Mouse (Mus musculus) frontal cortex, postnatal 10 days (tissue): ENCODE data around the gene Galt.
"Not testable (repeated sequence)": the region's sequence is repeated elsewhere in the genome, so short reads cannot be mapped to it uniquely, and the experiment has no call there.

Experiments used
- DNase-seq, 2 experiments: peaks; one replicate each; pipeline ENCODE4 v3.0.0; 2022; ENCODE audit warnings: low spot score in 2 of 2, mixed read lengths in 1 of 2

Gene Galt

DNA sequence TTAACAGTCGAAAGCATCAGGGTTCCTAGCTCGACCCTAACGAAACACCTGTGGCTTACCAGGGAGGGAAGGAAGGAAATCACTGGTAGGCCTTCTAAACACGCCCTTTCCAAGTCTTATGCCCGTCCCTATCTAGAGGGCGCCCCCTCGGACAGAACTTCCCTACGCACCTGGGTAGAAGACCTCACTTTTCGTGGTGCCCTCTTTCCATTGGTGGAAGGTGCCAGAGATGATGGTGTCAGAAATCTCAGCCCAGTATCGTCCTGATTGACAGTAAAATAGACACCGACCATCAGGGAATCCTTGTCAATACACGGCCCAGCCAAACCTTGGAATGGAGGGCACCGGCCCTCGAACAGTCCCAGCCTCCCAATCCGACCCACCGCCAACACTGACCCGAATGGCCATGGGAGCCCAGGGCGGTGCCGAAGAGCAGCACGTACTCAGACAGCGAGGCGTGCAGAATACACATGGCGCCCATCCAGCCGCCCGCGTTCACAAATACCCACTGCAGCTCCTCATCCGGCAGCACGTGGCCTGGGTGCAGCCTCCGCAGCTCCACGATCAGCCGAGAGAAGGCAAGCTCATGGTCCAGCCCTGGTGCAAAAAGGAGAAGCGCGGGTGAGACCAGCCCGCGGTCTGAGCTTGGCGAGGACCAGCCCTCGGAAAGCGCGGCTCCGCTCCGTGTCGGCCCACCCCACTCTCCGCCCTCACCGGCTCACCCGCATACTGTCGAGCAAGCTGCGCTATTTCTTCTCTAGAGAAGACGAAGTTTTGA lies 14.5 kb upstream of the Galt start:
- peak; percentile 64 to 65 for DNase-seq

DNA sequence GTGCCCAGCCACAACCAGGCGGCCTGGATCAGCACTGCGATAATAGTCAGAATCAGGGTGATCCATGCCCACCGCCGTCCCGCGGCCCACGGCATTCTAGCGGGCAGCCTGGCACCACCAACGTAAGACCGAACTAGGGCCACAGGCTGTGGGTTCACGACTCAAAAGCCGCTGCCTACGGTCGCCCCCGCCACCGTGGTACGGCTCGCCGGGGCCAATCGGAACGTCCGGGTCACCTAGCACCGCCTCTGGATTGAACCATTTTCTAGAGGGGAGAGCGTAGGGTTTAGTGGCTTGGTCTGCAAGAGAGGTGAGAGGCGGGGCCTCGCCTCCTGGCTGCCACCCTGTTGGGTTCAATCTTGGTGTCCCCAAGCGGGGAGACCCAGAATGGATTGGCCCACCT lies 13.9 kb upstream of the Galt start:
- DNase-seq = peak; percentile 88 to 91

DNA sequence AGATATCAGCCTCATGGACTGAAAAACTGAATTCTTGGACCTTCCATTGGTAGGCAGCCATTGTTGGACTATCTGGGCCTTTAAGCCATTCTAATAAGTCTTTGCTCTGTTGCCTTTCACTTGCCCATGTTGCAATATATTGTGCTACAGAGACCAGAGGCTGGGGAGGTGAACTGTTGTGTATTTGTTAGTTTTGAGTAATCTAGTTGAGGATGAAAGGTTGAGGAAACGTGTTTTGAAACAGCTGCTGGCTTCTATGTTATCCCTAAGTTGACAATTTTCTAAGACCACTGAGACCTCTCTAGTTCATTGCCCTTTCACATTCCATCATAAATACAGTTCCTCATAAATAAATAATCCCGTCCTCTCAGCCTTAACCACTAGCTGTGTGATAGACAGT lies 10.9 kb upstream of the Galt start:
- DNase-seq = no peak

DNA sequence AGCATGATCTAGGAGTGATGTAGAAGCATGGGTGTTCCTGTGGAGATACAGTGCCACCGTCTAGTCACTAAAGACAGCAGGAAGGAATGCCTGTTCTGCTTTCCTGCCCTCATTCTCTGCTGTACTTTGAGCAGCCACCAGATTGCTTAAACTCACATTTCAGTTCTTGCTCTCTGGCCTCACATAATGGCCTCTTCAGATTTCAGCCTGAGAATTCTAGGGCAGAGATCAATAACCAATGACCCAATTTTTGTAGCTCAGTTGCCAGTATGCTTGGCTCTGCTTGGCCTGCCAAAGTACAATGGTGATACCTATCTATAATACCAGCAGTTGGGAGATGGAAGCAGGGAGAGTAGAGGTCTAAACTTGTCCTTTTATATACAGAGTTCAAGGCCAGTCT lies 10.0 kb upstream of the Galt start:
- DNase-seq = no peak

DNA sequence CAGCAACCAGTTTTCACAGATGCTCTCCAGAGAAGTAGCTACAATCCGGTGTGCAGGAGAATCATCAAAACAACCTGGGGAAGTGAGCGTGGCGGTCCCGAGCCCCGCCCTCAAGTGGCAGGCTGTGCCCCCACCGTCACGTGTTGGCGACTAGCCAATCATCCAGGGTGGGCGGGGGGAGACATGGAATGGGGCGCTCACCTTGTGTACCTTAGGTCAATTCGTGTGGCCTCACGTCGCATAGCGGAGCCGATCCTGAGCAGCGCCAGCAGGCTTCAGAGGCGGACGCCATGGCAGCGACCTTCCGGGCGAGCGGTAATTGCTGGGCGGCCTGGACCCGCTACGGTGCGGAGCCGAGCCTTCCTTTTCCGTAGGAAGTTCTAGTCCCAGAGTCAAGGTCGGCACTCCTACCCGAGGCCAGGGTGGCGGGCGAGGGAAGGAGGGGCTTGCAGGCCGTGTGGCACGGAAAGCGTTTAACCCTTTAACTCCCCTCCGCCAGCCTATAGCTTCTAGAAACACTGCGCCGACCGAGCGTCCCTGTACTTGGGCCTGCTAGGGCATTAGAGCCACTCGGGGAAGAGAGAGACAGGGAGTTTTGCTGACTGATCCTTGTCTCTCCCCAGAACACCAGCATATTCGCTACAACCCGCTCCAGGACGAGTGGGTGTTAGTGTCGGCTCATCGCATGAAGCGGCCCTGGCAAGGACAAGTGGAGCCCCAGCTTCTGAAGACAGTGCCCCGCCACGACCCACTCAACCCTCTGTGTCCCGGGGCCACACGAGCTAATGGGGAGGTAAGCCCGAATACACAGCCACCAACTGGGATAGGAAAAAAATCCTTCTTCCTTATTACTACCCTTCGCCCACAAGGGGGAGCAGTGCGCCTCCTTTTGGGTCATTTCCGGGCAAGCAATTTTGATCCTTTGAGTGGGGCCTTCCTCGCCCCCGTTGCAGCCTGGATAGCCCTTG lies 594 bp downstream of the Galt start, which contains the start of gene Sigmar1:
Gene Sigmar1, minus strand, starts transcription at position 820 of the 968 bp plus-strand sequence.
- DNase-seq = peak; percentile 73 to 81

DNA sequence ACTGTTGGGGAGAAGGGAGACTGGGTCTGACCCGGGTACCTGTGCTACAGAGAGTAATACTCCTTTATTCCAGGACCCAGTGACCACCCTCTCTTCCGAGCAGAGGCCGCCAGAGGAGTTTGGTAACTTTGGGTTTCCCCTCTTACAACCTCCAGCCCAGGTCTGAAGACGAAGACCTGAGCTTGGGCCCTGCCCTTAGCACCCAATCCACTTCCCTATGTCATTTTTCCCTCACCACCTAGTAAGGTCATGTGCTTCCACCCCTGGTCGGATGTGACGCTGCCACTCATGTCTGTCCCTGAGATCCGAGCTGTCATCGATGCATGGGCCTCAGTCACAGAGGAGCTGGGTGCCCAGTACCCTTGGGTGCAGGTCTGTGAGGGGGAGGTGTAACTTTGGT lies 1.4 kb downstream of the Galt start:
- DNase-seq = no peak

DNA sequence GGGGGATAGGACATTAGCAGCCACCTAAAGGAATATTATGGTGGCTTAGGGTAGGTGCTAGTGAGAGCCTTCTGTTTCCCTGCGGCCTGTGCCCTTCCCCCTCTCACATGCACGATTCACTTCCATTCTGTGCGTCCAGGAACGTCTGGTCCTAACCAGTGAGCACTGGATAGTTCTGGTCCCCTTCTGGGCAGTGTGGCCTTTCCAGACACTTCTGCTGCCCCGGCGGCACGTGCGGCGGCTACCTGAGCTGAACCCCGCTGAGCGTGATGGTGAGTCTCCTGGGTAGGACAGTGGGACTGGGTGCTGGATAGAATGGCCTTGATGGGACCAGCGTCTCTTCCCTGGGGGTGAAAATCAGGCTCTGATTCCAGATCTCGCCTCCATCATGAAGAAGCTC lies 2.3 kb downstream of the Galt start:
- DNase-seq = no peak

DNA sequence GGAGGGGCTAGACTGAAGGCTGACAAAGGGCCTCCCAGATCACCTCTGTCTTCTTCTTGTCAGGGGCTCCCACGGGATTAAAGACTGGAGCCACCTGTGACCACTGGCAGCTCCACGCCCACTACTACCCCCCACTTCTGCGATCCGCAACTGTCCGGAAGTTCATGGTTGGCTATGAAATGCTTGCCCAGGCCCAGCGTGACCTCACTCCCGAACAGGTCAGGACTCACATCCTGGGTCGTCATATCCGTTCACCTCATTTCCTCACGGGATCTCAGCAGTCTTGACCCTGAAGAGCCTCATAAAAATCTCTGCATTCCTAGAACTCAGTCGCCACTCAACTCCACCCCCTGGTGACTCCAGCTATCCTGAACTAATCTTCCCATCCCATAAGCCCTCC lies 3.0 kb downstream of the Galt start:
- DNase-seq = no peak

DNA sequence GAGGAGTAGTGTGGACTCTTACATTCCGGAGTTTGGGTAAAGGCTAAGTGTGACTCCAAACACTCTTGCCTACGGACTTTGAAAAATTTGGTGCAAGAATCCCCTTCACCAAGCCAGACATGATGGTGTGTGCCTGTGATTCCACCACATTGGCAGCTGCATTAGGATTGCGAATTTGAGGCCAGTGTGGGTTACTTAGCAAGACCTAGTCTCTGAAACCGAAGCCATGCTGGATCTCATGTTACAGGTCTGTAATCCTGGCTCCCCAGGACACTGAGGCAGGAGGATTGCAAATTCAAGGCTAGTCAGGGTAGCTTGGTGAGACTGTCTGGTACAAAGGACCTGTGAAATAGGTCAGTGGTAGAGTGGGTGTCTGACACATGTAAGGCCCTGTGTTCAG lies 3.7 kb downstream of the Galt start:
- no peak for DNase-seq

DNA sequence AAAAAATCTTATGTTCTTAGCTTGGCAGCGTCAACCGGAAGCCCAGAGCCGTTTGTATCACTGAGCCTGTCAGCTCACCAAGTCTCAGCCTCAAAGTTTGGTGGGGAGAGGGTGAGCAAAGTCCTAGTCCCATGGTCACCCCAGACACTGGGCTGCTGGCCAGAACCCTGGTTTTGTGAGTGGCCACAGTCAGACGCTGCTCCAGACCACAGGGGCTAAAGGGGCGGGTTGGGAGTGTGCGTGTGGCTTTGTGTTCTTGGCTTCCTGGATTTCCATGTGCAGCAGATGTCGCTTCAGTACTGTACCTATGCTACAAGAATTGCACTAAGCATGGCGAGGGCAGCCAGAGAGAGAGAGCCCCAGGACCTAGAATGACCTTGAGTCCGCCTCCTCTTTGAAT lies 4.2 kb downstream of the Galt start:
- DNase-seq = peak in 1 of 2 experiments; percentile 37

DNA sequence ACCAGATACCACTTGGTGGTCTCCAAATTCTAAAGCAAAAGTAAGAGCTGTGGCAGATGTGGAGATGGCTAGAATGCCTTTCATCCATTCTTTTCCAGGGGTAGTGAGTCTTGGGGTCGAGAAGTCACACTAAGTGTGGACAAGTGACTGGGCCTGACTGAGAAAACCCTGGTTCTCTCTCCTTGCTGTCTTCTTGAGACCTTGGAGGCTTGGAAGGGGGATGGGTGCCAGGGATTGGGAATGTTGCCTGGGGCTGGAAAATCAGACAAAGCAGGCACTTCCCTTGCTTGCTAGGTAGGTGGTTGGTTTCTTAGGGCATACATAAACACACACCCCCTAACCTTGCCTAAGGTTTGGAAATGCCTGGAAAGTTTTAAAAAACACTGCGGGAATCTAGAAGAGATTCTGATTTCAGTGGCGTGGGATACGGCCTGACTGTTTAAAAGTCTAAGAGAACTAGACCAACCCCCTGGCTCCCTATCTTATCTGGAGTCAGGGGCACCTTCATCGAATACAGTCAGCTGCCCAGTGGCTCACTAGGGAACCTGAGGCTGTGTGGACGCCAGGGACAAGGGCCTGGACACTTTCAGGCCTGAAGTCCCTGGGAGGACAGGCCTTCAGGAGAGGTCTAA lies 4.7 kb downstream of the Galt start:
- DNase-seq = no peak

DNA sequence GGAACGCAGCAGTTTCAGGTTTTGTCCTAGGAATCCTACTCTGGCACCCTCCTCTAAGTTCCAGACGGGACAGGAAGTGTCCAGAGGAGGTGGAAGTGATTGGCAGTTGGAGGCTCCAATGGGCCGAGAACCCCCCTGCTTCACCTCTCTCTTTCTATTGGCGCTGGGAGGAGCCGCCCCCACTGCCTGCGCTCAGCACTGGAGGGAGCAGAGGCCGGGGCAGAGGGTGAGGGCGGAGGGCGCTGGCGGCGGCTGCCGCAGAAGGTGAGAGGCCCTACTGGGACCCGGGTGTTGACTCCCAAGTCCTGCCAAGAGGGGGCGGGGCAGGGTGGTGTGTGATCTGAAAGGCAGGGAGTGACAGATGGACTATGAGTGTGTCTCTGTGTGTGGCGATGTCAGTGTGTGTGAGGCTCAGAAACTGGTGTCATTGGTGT lies 5.3 kb downstream of the Galt start:
- peak; percentile 69 to 74 for DNase-seq

DNA sequence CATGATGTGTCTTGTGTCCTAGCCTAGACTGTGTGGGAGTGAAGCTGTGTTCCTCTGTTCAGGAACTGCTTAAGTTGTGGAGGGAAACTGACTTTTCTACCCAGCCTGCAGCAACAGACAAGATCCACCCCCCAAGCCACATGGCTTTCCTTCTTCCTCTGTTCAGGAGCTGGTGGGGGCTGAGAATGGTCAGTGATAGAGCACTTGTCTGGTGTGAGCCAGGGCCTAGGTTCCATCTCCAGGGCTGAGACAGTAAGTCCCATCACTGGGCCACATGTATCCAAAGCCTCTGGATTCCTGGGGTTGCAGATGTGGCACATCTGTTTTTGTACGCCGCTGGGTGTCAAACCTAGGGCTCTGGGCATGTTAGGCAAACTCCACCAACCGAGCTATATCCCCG lies 5.9 kb downstream of the Galt start:
- no peak for DNase-seq

DNA sequence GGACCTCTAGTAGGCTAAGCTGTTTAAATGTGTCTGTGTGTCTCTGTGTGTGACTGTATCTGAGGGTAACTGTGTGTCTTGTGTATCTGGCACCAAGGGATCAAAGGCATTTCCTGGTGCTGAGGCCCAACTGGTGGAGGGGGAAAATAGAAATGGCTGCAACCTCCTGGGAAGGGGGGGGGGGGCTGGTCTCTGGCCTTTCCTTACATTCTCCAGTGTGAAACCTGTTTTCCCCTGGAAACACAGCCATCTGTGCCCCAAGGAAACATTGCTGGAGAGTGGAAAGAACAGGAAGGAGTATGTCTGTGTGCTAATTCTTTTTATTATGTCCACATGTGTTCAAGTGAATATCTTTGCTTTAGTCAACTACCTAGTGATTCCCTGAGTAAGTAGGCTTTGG lies 6.7 kb downstream of the Galt start:
- DNase-seq = no peak

DNA sequence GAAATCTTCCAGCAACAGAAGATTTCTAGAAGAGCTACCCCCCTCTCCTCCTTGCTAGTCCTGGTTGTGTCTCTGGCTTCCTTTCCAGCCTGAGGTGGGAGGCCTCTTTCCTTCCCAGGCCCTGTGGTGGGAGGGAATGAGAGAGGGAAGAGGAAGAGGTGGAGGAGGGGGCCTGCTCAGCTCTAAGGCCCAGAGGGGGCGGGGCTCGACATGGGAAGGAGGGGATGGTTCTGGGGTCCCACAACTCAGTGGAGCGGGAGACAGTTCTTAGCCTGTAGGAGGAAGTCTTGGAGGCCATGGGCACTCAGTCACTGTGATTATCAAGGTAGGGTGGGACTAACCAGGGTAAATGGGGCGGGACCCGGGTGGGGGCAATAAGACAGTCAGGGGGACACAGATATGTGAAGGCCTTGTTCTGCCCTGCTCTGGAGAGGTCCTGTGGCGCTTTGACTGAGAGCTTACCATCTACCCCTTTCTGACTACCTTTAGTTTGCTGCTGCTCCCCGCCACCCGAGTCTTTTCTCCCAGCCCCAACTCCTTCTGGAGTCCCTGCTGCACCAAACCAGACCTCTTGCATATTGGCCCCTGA lies 7.2 kb downstream of the Galt start:
- no peak for DNase-seq

DNA sequence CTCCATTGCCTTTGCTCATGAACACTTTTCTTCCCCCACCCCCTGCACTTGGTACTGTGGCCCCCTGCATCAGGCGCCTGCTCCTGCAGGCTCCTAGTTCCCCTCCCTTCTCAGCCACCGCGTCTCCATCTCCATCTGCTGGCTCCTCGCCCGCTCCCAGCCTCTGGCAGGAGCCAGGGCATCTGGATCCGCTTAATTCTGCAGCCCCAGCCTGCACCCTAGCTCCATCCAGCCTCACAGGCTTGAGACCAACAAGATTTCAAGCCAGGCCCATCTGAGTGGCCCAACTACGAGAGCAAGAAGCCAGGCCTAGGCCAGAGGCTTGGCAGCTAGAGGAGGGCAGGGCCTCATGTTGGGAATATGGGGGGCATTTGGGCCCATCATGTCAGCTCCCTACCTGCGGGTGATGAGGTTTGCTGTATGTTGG lies 7.7 kb downstream of the Galt start:
- peak in 1 of 2 experiments; percentile 48 for DNase-seq

DNA sequence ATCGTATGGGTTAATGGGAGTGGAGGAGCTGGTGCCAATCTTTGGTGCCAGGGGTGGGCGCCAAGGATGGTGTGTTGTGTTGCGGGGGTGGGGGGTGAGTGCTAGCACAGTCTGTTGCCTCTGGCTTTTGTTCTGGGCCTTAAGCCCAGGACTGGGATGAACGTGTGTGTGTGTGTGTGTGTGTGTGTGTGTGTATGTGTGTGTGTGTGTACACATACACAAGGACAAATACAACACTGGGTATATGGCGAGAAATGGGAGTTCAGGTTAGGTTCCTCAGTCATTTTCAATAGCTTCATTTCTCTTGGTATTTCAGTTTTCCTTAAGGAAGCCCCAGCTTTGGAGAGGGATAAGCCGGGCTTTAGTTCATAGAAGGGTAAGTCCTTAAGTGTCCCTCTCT lies 8.1 kb downstream of the Galt start:
- not testable (repeated sequence) for DNase-seq

DNA sequence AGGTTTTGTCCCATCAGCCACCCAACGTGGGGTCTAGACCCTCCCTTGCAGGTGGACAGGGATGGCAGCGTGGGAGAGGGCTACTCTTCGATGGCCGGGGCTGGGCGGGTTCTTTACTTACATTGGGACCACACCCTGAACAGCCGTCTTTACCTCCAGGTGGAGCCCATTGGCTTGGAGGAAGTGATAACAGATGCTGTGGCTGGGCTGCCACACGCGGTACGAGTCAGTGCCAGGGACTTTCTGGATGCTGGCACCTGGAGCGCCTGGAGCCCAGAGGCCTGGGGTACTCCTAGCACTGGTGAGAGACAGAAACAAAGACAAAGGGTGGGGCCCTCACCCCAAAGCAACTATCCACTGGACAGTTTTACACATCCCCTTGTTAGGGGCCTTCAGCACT lies 12.3 kb downstream of the Galt start:
- not testable (repeated sequence) for DNase-seq

DNA sequence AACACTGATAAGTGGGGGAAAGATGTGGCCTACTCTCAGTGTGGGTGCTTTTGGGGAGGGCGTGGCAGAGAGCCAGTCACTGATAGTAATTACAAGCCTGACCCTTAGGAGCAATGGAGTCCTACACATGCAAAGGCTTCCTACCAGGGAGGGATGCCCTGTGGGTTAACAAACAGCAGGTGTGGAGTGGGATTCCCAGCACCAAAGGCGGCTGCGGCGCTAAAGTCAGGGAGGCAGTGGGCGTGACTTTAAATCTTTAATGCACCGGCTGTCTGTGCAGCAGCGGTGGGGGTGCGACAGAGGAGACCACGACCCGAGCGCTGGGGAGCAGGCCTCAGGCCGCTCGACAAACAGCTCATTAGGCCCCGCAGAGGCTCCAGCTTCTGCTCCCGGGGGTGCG lies 17.9 kb downstream of the Galt start:
- not testable (repeated sequence) for DNase-seq

DNA sequence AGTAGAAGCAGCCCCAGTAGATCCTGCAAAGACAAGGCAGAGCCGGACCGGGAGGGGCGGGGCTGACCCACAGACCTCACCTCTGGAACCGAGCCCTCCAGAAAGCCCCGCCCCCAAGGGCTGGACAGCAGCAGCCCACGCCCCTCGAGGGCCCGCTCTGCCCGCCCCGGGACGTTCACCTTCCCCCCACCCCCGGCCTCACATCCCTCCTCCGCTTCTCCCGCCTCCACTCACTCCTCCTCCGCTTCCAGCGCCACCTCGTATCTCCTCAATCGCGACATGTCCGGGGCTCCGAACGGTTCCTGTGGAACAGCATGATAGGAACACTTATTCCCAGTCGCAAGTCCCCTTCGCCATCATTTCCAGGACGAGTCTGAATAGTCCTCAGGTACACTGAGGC lies 18.5 kb downstream of the Galt start:
- DNase-seq = not testable (repeated sequence)

DNA sequence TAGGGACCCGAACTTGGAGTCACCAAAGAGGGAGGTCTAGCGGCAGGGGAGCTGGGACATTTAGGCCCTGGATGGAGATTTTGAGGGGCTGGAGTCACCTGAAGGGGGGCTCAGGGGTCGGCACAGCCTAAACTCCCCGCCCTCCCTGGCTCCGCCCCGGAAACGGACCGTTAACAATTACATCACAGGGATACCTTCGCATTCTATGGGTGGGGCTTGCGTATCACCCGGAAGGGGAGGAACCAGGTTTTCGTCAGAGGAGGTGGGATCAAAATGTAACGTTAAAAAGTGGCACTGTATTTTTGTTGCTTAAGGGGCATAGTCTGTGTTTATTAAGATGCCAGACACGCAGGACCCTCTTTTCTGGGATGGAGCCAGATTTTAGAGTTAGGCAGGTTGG lies 19.0 kb downstream of the Galt start, which contains the start of gene Ccl27a:
Gene Ccl27a, minus strand, starts transcription at position 246 of the 400 bp plus-strand sequence.
- peak; percentile 73 to 75 for DNase-seq

DNA sequence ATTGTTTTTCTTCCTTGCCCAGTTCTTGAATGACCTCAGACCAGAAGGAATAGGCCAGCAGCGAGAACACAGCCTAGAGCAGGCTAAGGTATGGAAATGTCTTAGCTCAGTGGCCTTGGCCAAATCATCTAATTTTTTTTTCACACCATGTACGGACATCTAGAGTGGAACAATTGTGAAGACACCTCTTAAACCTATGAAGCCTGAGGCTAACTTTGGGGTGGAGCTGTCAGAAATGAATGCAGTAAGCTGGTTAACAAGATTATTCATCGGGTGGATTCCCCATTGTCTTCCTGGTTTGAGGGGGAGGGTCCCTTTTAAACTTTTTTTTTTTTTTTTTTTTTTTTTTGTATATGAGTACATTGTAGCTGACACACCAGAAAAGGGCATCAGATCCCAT lies 19.5 kb downstream of the Galt start:
- DNase-seq = not testable (repeated sequence)
